Mouse (Mus musculus) frontal cortex, postnatal 14 days (tissue): ENCODE measurements around the gene 4930402H24Rik.
"Not testable (repeated sequence)": the region's sequence is repeated elsewhere in the genome, so short reads cannot be mapped to it uniquely, and the experiment has no call there.

Source experiments
- DNase-seq, 2 experiments: peaks; one replicate each; pipeline ENCODE4 v3.0.0; 2022; ENCODE audit warnings: low spot score in 2 of 2

Gene 4930402H24Rik

DNA sequence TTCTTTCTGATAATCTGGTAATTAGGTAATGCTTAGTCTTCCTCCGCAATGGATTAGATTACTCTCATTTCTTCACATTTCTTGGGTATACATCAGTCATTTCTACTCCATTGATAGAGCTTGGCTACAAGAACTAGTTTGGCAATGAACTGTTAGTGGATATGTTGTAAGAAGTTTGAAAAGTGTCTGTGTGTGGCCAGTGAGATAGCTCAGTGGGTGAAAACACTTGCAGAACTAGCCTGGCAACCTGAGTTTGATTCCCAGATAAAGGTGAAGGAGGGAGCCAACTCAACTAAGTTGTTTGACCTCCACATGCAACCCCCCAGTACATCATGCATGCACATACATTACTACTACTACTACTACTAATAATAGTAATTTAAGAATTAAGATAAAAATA, 53.2 kb downstream of the 4930402H24Rik start:
- DNase-seq: no peak

DNA sequence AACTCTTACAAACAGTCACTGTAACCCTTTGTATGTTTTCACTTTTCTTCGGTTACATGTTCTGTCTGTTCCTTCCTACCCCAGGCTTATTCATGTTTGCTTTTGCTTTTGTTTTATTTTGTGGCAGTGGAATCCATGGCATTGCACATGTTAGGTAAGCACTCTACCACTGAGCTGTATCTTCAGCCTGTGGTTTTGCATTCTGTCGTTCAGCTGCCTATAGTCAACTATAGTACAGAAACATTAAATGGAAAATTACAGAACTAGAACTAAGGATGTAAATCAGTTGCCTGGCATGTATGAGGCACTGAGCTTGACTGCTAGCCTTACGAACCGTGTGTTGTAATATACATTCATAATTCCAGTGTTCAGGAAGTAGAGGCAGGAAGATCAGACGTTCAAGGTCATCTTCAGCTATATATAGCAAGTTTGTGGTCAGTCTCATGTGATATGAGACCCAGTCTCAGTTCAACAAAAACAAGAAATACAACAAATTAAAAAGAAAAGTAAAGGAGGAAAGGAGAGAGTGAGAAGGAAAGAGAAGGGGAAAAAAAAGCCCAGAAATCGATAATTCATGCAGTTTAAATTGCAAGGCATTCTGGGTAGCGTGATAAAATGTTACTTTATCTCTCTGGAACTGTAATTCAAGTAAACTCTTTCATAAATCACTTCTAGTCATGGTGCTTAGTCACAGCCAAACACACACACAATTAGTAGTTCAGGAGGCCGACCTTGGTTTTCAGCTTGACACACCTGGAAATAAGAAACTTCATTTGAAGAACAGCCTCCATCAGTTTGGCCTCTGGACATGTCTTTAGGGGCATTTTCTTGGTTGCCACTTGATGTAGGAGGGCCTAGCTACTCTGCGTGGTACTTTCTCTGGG, 54.6 kb downstream of the 4930402H24Rik start:
- DNase-seq: no peak

DNA sequence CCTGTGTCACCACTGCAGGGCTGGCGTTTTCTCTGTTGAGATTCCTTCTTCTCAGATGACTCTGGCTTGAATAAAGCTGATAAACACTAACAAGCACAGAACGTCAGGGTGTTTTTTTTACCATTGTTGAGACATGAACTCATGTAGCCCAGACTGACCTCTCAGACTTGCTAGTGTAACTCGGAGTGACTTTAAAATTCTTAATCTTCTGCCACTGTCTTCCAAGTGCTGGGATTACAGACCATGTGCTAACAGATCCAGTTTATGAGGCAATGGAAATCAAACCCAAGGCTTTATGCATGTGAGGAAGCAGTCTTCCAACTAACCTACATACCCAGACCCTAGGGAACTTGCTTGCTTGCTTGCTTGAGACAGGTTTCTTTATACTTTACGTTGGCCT, 56.5 kb downstream of the 4930402H24Rik start:
- no peak for DNase-seq

DNA sequence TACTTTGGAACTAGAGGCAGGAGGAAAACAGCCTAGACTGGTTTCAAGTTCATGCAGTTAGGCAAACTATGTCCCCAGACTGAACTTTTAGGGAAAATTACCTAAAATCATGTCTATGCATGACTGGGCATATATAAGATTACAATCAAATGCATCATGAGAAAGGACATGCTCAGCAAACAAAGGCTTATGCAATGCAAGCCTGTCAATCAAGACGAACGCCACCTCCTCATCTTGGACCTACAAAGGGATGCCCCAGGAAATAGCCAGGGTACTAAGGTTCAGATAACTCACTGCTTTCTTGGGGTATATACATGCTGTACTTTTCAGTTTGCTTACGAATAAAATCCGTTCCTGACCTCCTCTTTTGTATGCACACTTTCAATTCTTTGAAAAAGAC, 57.9 kb downstream of the 4930402H24Rik start:
- DNase-seq: no peak

DNA sequence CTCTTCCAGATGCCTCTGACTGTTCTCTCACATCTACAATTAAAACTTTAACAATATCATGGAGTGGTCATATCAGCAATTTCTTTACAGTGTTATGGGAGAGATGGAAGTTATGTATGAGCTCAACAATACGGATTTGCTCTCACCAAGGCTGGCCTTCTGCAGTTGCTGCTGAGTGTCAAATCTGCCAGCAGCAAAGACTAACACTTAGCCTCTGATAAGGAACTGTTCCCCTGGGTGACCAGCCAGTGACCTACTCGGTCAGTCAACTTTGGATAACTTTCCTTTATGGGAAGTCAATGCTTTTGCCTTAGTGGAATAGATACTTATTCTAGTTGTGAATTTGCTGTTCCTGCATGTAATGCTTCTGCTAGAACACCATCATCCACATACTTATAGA, 62.6 kb downstream of the 4930402H24Rik start:
- DNase-seq: no peak

- DNase-seq: peak; percentile 68 to 78
These were observed 65.4 kb downstream of the 4930402H24Rik start for GRCm38 (mm10) chr2:130840846-130841245.

DNA sequence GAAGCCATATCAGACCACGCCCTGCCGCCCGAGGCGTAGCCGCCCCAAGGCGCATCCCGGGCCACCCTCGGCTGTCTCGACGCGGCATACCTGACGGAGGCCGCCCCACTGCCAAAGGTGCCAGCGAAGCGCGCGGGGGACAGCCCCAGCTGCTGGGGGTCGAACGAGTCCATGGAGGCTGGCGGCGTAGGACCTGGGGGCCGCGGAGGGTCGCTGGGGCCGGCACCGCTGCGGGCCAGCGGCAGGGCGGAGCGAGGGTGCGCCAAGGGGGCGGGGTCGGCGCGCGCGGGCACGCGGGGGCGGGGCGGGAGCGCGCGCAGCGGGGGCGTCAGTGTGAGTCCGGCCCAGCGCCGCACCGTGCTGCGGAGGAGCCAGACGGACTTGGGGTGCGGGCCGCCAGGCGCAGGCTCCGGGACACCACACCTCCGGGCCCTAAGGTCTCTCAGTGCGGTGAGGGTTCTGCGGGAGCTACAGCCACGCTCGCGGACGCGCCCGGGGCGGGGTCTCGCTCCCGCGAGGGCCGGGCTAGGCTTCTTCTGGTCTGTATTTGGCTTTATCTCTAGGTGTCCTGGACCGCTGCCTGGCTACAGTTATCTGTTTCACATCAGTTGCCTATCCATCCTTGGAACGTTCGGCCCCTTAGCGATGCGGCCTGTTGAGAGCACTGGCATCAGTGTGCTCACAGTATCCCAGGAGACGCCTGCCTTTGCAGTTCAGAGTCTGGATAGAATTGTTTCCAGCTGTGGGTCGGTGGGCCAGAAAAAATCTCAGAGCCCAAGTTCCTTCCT, 66.1 kb downstream of the 4930402H24Rik start:
- peak; percentile 61 to 62 for DNase-seq

- DNase-seq: peak; percentile 53 to 58
These were observed 66.7 kb downstream of the 4930402H24Rik start for GRCm38 (mm10) chr2:130839528-130839873.

GRCm38 (mm10) chr2:130839084-130839483, 67.1 kb downstream of the 4930402H24Rik start:
- peak in 1 of 2 experiments; percentile 18 for DNase-seq

- DNase-seq: no peak
These were observed 68.1 kb downstream of the 4930402H24Rik start for GRCm38 (mm10) chr2:130838131-130838530.

- DNase-seq: no peak
These were observed 72.5 kb downstream of the 4930402H24Rik start for GRCm38 (mm10) chr2:130833699-130834098.

DNA sequence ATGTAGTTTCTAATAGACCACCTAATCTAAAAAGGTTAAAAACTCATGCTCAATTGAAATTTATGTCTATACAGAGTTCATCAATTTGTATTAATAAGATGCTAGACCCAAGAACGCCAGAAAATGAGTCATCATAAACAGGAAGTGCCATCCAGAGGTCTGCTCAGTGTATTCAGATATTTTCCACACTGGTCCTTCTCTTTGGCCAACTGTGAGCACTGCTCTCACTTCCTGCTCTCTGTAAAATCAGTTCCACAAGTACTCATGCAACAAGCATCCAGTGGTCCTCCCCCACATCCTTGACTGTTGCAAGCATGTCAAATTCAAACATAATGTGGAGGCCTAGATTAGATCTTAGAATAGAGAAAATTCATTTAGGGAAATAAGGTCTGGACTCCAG, 73.6 kb downstream of the 4930402H24Rik start:
- DNase-seq: no peak

DNA sequence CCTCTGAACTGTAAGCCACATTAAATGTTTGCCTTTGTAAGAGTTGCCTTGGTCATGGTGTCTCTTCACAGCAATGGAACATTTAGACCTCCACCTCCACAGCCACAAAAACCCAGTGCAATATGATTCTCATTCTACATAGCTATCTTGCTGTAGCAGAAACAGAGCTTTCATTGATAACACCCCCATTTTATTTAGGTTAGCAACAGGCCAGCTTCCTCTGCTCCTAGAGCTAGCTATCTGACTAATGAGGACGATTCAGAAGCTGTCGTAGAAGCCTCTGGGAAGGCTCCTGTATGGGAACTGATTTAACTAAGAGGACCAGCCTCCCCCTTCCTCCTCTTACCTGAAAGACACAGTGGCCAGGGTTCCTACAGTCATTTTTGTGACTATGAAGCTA, 74.2 kb downstream of the 4930402H24Rik start:
- DNase-seq: no peak

DNA sequence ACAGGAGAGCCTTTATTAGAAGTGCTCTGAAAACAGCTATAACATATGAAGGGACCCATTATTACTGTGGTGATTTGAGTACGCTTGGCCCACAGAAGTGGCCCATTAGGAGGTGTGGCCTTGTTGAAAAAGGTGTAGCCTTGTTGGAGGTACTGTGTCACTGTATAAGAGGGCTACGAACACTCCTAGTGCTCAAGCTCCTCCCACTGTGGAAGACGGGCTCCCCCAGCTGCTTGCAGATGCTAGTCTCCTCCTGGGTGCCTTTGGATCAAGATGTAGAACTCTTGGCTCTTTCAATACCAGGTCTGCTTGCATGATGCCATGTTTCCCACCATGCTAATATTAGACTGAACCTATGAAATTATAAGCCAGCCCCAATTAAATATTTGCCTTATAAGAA, 76.0 kb downstream of the 4930402H24Rik start:
- no peak for DNase-seq

DNA sequence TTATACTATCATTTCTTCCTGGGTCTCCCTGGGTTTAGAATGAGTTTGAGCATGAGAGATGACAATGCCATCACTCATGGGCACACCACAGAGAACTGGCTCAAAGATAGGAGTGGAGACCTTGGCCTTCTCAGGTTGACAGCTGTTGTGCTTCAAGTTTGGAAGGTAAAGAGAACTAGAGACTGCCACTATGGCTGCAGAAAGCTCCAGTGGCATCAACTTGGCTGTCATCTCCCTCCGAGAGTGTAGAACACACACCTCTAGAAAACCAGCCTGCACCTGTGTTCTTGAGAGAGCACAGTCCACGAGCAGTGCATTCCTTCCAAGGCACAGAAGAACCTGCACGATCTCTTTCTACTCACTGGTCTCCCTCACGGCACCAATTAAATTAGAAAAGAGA, 76.7 kb downstream of the 4930402H24Rik start:
- DNase-seq: no peak

- DNase-seq: no peak
These were observed 77.5 kb downstream of the 4930402H24Rik start for GRCm38 (mm10) chr2:130828668-130829067.

DNA sequence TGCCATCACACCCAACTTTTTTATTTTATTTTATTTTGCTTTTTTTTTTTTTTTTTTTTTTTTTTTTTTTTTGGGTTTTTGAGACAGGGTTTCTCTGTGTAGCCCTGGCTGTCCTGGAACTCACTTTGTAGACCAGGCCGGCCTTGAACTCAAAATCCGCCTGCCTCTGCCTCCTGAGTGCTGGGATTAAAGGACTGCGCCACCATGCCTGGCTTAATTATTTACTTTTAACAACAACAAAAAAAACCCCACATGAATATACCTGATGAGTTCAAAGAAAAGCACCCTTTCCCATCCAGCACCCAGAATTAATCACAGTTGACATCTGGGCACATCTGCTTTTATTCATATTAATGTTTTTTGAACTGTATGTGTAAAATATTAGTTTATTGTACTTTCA, 78.1 kb downstream of the 4930402H24Rik start:
- DNase-seq: not testable (repeated sequence)

DNA sequence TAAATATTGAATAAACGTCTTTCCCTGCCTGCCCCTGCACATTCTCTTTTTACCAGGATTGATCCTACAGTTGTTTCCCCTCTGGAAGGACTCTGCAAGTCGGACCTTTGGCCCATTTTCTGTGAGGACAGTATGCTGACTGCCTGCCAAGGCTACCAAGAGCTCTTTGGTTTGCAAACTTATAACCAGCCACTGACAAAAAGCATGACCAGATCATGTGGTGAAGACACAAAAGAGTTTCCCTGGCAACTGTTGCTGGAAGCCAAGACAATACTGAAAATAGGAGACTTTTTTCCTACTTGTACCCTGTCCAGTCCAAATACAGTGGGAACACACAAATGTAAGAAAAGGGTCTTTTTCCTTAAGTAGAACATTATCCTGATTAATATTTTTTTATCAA, 78.8 kb downstream of the 4930402H24Rik start:
- peak; percentile 21 to 49 for DNase-seq

DNA sequence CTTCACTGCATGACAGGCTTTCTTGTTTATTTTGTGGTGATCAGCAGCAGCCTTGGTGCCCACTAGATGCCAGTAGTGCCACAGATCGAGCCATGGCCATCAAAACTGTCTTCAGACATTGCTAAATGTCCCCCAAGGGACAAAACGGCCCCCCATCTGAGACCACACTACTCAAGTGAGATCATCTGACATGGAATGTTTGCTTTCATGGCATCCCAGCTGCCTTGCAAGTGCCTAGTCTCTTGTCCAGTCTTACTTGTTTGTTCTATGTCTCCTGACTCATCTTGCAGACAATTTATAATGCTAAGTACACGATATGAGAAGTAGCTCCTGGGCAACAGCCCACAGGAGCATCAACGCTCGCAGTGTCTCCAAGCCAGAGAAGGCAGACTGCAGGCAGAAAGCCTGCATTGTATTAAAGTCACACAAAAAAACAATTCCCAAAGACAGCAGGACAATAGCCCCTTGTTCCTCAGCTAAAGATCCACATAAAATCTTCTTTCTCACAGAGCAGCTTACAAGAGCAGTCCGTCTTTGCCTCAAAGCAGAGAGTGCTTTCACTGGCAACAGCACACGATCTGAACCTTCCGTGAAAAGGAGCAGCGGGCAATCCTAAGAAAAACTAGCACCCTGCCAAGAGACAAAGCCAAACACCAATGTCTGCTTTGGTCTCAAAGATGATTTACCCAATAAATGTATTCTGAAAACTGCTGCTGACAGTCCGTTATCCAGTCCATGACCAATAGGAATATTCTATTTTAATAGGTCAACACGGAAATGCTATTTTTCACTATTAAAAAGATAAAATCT, 87.2 kb downstream of the 4930402H24Rik start:
- peak in 1 of 2 experiments; percentile 23 for DNase-seq

GRCm38 (mm10) chr2:130817865-130818264, 88.3 kb downstream of the 4930402H24Rik start:
- no peak for DNase-seq

DNA sequence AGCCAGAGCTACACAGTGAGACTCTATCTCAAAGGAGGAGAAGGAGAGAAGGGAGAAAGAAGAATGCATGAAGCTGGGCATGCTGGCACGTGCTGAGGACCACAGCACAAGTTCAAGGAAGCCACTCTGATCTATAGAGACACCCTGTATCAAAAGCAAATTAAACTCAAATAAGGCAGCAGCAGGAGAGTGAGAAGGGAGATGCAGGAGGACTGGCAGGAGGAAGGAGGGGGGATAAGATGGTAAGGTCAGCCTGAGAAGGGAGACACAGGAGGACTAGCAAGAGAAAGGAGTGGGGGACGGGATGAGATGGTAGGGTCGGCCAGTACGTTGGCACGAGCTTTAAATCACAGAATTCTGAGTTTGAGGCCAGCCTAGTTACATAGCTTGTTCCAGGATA, 90.0 kb downstream of the 4930402H24Rik start:
- no peak for DNase-seq

DNA sequence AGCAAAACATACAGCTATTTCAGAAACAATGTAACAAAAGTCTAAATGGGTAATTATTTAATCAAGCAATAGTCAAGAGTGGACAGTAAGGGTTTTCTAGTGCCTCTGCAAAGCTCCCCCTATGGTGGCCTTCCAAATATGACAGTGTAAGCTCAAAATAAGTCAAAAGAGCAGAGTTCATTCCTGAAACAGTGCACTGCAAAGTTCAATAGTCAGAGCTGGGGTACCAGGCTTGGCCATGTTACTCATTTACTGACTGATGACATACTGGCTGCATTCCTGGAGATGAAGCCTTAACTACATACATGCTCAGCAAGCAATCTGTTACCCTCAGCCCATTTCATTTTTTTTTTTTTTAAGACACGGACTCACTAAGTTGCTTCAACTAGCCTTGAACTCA, 91.7 kb downstream of the 4930402H24Rik start:
- DNase-seq: no peak
